Mouse (Mus musculus) megakaryocyte, adult 5-6 weeks (primary cell): ENCODE measurements around the gene Rab15. TPM values are rescaled to one million over a fixed set of nuclear protein-coding genes. Genes with fewer than 3 reads are reported as not detected.
"Not testable (repeated sequence)": the region's sequence is repeated elsewhere in the genome, so short reads cannot be mapped to it uniquely, and the experiment has no call there.

Experiments used
- ATAC-seq: 2 replicates; pipeline ENCODE4 v1.8.0; 2016; ENCODE audit warnings: mild to moderate bottlenecking, inconsistent platforms; ENCODE audit not compliant: poor library complexity, severe bottlenecking
- total RNA-seq, 2 experiments: library from RNA; stranded (forward) in 1 of 2; stranded (reverse) in 1 of 2; fragments of 153-499, 151-499 nt in 1 of 2; fragments of 221-1000, 200-1000 nt in 1 of 2; gene quantifications; 2 replicates each; pipeline versions ENCODE4 v1.2.3 to v1.2.4; 2015 to 2017

The Rab15 gene
- total RNA-seq (2015) (not detected in 2 replicates), total RNA-seq (2017) (not detected in 2 replicates)

GRCm38 (mm10) chr12:76822651-76823041, at the start of gene Rab15:
Rab15 (minus strand) TSS chr12:76822908.
- ATAC-seq = 0 out of 2 replicates have a peak, but pooled peaks have one; percentile 7

GRCm38 (mm10) chr12:76869561-76869960, 46.9 kb upstream of the Rab15 start:
- no peak for ATAC-seq

GRCm38 (mm10) chr12:76868463-76869198, 45.9 kb upstream of the Rab15 start:
- ATAC-seq = no peak

- ATAC-seq = peak; percentile 53
Measured at GRCm38 (mm10) chr12:76867586-76868280, 45.0 kb upstream of the Rab15 start.

GRCm38 (mm10) chr12:76865266-76865665, 42.6 kb upstream of the Rab15 start:
- no peak for ATAC-seq

- no peak for ATAC-seq
Measured at GRCm38 (mm10) chr12:76863651-76864050, 40.9 kb upstream of the Rab15 start.

- ATAC-seq = not testable (repeated sequence)
Measured at GRCm38 (mm10) chr12:76858788-76859187, 36.1 kb upstream of the Rab15 start.

- ATAC-seq = no peak
Measured at GRCm38 (mm10) chr12:76857087-76857486, 34.4 kb upstream of the Rab15 start.

- ATAC-seq = no peak
Measured at GRCm38 (mm10) chr12:76853378-76854142, 30.9 kb upstream of the Rab15 start.

- no peak for ATAC-seq
Measured at GRCm38 (mm10) chr12:76852419-76852818, 29.7 kb upstream of the Rab15 start.

GRCm38 (mm10) chr12:76844346-76845061, 21.8 kb upstream of the Rab15 start:
- ATAC-seq = no peak

- no peak for ATAC-seq
Measured at GRCm38 (mm10) chr12:76840081-76840480, 17.4 kb upstream of the Rab15 start.

- no peak for ATAC-seq
Measured at GRCm38 (mm10) chr12:76839298-76839697, 16.6 kb upstream of the Rab15 start.

GRCm38 (mm10) chr12:76837844-76838650, 15.3 kb upstream of the Rab15 start:
- ATAC-seq = peak; percentile 37

- ATAC-seq = peak; percentile 96
Measured at GRCm38 (mm10) chr12:76837101-76837843, 14.6 kb upstream of the Rab15 start.

GRCm38 (mm10) chr12:76832704-76833103, 10.0 kb upstream of the Rab15 start:
- ATAC-seq = no peak

- ATAC-seq = no peak
Measured at GRCm38 (mm10) chr12:76825283-76825682, 2.6 kb upstream of the Rab15 start.

GRCm38 (mm10) chr12:76822002-76822650, 582 bp downstream of the Rab15 start:
- ATAC-seq = peak; percentile 73

- ATAC-seq = no peak
Measured at GRCm38 (mm10) chr12:76820615-76821014, 2.1 kb downstream of the Rab15 start.
